Comparison of ENCODE assay signal across 34 mouse cellular contexts in the genomic region with DNA sequence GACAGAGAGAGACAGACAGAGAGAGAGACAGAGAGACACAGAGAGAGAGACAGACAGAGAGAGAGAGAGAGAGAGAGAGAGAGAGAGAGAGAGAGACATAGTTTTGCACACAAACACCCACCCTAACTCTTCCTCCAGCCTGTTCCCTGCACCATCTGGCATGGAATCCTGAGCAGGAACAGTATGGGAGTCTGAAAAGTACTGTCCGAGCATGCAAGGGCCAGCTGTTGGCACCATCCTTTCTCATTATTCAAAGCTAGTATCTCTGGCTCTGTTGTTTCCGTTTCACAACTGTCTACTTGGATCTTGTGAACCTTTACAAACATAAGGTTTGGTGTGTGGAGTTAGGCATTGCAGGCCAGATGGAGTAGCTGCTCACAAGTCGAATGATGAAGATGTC. TPM values are rescaled to one million over a fixed set of nuclear protein-coding genes. Genes with fewer than 3 reads are reported as not detected.
A peak's percentile ranks its signal among the peaks of the same experiment; 100 is the strongest.
DNase-seq lines count a peak whose midpoint lies in the region; ATAC-seq lines count a peak whose summit lies in the region.
"Had no signal": no experiment of that assay in that cellular context is flagged by ENCODE, and none has a peak within 500 bp of the region (broad histone marks: within the 10 kb centered on the region; RNA-seq: fewer than 3 reads in every experiment).

No protein-coding gene starts in this region.

- no peak overlapping the region for H3K27ac ChIP-seq in intestine, embryonic 16.5 days (ENCODE audit: low read length)
- H3K27ac ChIP-seq: embryonic facial prominence, embryonic 13.5 days; forebrain, embryonic 10.5 days; forebrain, embryonic 15.5 days; heart, adult 2 months; hindbrain, embryonic 14.5 days; left cerebral cortex, adult 2 months; limb, embryonic 13.5 days; lung, embryonic 15.5 days had no signal

- DNase-seq in frontal cortex, postnatal 36 days (ENCODE audit: low spot score in 2 of 2), result peak; percentile 24 to 27
- no peak for DNase-seq in frontal cortex, postnatal 14 days (ENCODE audit: low spot score in 2 of 2)
- DNase-seq in left cerebral cortex, adult 11 months (ENCODE audit: low spot score), result peak; percentile 15
- DNase-seq in left cerebral cortex, postnatal 10 days (ENCODE audit: extremely low spot score in 1 of 2, low spot score in 2 of 2), result no peak
- peak; percentile 12 for DNase-seq in right cerebral cortex, postnatal 25 days
- DNase-seq in right cerebral cortex, postnatal 14 days, result no peak
- no peak for DNase-seq in cerebellum, postnatal 4 days (ENCODE audit: low spot score in 2 of 2)
- DNase-seq: adrenal gland, postnatal 10 days; cerebellum, adult 11 months; cerebellum, adult 9-10 months; cerebellum, postnatal 36 days; embryo, embryonic 11 days; heart, adult 2 months; kidney, adult 11 months; kidney, postnatal 14 days; spleen, adult 18-20 months; thymus, adult 18-20 months; thymus, postnatal 25 days had no signal

- no peak overlapping the region for H3K4me3 ChIP-seq in intestine, embryonic 16.5 days (ENCODE audit: low read length)
- H3K4me3 ChIP-seq: embryonic facial prominence, embryonic 13.5 days; forebrain, embryonic 10.5 days; forebrain, embryonic 15.5 days; heart, adult 2 months; heart, embryonic 12.5 days; left cerebral cortex, adult 2 months; limb, embryonic 13.5 days; lung, embryonic 15.5 days had no signal

- H3K27me3 ChIP-seq in intestine, embryonic 16.5 days (replicated peaks; ENCODE audit: control insufficient read depth, insufficient read depth, low read length), result no peaks in the 10 kb centered on the region
- H3K27me3 ChIP-seq: embryonic facial prominence, embryonic 13.5 days; forebrain, embryonic 15.5 days; heart, embryonic 12.5 days; limb, embryonic 13.5 days; lung, embryonic 15.5 days had no signal

- no peaks in the 10 kb centered on the region for H3K36me3 ChIP-seq in intestine, embryonic 16.5 days (ENCODE audit: control insufficient read depth, insufficient read depth, low read length)
- H3K36me3 ChIP-seq: embryonic facial prominence, embryonic 13.5 days; forebrain, embryonic 10.5 days; forebrain, embryonic 15.5 days; heart, embryonic 12.5 days; limb, embryonic 13.5 days; lung, embryonic 15.5 days had no signal

- H3K4me2 ChIP-seq in intestine, embryonic 16.5 days (ENCODE audit: low read depth, low read length), result no peak overlapping the region
- H3K4me2 ChIP-seq: embryonic facial prominence, embryonic 13.5 days; forebrain, embryonic 15.5 days; heart, embryonic 12.5 days; hindbrain, embryonic 14.5 days; limb, embryonic 13.5 days; liver, embryonic 11.5 days; lung, embryonic 15.5 days; midbrain, embryonic 11.5 days had no signal

- intact Hi-C loops in left cerebral cortex, postnatal 10 days (cut with DNase I), result no loop called here

- no peak for ATAC-seq in intestine, embryonic 16.5 days
- ATAC-seq: forebrain, embryonic 15.5 days; midbrain, embryonic 16.5 days; Patski had no signal

- H3K9me3 ChIP-seq in intestine, embryonic 16.5 days (ENCODE audit: control insufficient read depth, low read length), result no peaks in the 10 kb centered on the region
- H3K9me3 ChIP-seq: embryonic facial prominence, embryonic 13.5 days; forebrain, embryonic 10.5 days; forebrain, embryonic 15.5 days; heart, embryonic 12.5 days; limb, embryonic 13.5 days; lung, embryonic 15.5 days had no signal

- no peaks in the 10 kb centered on the region for H3K4me1 ChIP-seq in intestine, embryonic 16.5 days (ENCODE audit: control insufficient read depth, insufficient read depth, low read length)
- H3K4me1 ChIP-seq: embryonic facial prominence, embryonic 13.5 days; forebrain, embryonic 10.5 days; forebrain, embryonic 15.5 days; heart, embryonic 12.5 days; limb, embryonic 13.5 days; lung, embryonic 15.5 days had no signal

- 80% methylated on average over 3 of the region's 3 CpGs for WGBS in intestine, embryonic 16.5 days

- no peak overlapping the region for H3K9ac ChIP-seq in intestine, embryonic 16.5 days (ENCODE audit: low read depth, low read length)
- H3K9ac ChIP-seq: embryonic facial prominence, embryonic 13.5 days; forebrain, embryonic 15.5 days; heart, embryonic 12.5 days; hindbrain, embryonic 14.5 days; limb, embryonic 13.5 days; lung, embryonic 15.5 days had no signal

RNA-seq across cellular contexts. Expression of a gene that starts 40.5 kb away (rescaled TPM):
- 10 to 100 TPM; 85.4 to 86.2 TPM for total RNA-seq in left cerebral cortex, postnatal 10 days (2021)
- polyA plus RNA-seq in intestine, embryonic 16.5 days (2015; fragmentation: Nextera tagmentation; extraction: Ambion mirVana), result 0.76 and 1.0 TPM in 2 replicates
- total RNA-seq: megakaryocyte progenitor cell, adult 5-6 weeks; MEL; neutrophil, adult 5-6 weeks had no signal

Comparison
In these comparisons a context has a peak if more than half of its experiments do, and no peak if none do; other contexts are left out.
1. DNase-seq: peak in frontal cortex, postnatal 36 days (2 of 2), left cerebral cortex, adult 11 months (single experiment) and right cerebral cortex, postnatal 25 days (single experiment); none in frontal cortex, postnatal 14 days (0 of 2), left cerebral cortex, postnatal 10 days (0 of 2), right cerebral cortex, postnatal 14 days (single experiment) and cerebellum, postnatal 4 days (0 of 2).